Mouse (Mus musculus): ENCODE measurements around the gene Cysltr2. TPM values are rescaled to one million over a fixed set of nuclear protein-coding genes. Genes with fewer than 3 reads are reported as not detected.

Gene Cysltr2
- total RNA-seq (2021), result not detected

- intact Hi-C loops (cut with DNase I), result no loop called here
- no peak for DNase-seq (ENCODE audit: low spot score)
Observed at GRCm38 (mm10) chr14:73048937-73049336, at the start of gene Cysltr2. TSS of gene Cysltr2 (minus strand) at chr14:73049114.

- DNase-seq (ENCODE audit: low spot score), result no peak
- intact Hi-C loops (cut with DNase I), result loop anchor here (5.0 kb wide), 2 partner anchors 93 to 718 kb away; no protein-coding TSS in a partner anchor
Observed at GRCm38 (mm10) chr14:73094802-73095550, 46.1 kb upstream of the Cysltr2 start.

- intact Hi-C loops (cut with DNase I), result no loop called here
- DNase-seq (ENCODE audit: low spot score), result no peak
Observed at GRCm38 (mm10) chr14:73092871-73093270, 44.0 kb upstream of the Cysltr2 start.

DNA sequence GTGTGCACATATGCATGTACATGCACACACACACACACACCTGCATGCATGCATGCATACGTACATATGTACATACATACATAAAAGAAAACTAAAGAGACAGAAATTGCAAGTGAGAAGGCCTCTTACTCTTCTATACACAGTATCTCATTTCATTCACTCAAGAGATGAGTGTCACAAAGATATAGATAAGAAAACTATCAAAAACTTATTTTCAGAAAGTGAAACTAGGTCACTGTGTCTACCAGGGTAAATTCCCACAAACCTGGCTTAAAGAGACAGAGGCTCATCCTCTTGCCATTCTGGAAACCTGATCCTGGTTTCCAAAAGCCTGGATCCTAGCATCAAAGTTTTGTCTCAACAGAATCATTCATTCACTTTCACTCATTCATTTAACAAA is 39.3 kb upstream of the Cysltr2 start:
- DNase-seq (ENCODE audit: low spot score), result no peak
- intact Hi-C loops (cut with DNase I), result no loop called here

- intact Hi-C loops (cut with DNase I), result no loop called here
Observed at GRCm38 (mm10) chr14:73087746-73088145, 38.8 kb upstream of the Cysltr2 start.

GRCm38 (mm10) chr14:73087247-73087646 is 38.3 kb upstream of the Cysltr2 start:
- no peak for DNase-seq (ENCODE audit: low spot score)
- intact Hi-C loops (cut with DNase I), result no loop called here

More at GRCm38 (mm10) chr14:73087746-73088145, 38.8 kb upstream of the Cysltr2 start:
- DNase-seq (ENCODE audit: low spot score), result no peak

DNA sequence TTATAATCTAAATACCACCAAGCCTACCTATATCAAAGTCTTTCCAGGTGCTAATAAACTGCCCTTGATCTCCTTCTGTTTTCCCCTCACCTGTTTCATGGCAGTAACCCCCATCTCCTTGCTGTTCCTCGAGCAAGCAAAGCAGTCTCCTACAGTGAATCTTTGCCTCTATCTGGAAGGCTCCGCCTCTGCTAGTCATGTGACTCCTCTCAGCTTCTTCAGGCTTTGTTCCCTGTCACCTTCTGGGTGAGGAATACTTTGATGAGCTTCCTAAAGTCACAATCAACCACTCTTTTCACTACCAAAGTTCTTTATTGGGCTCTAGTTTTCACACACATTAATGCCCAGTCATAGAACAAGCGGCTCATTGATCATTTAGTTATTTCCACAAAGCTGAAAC is 37.5 kb upstream of the Cysltr2 start:
- no peak for DNase-seq (ENCODE audit: low spot score)

DNA sequence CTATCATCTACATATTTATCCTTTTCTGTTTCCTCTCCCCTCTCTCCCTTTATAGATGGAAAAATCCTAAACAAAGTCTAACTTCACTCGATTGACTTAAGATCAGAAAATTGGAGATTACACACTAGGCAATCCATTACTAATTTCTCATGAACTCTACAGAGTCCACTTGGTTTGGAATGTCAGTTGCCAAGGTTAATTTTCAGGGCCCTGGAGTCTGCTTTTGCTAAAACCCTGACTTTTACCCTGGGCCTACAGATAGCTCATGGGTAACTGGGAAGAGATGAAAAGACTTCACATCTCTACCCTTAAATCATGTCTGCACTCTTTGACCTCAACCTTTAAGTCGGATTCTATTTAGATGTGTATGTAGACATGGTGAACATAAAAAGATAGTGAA is 34.6 kb upstream of the Cysltr2 start:
- intact Hi-C loops (cut with DNase I), result no loop called here

More for the DNA sequence above, 37.5 kb upstream of the Cysltr2 start:
- intact Hi-C loops (cut with DNase I), result no loop called here

GRCm38 (mm10) chr14:73064460-73064859 is 15.5 kb upstream of the Cysltr2 start:
- no peak for DNase-seq (ENCODE audit: low spot score)
- intact Hi-C loops (cut with DNase I), result no loop called here

More for the DNA sequence above, 34.6 kb upstream of the Cysltr2 start:
- DNase-seq (ENCODE audit: low spot score), result no peak

DNA sequence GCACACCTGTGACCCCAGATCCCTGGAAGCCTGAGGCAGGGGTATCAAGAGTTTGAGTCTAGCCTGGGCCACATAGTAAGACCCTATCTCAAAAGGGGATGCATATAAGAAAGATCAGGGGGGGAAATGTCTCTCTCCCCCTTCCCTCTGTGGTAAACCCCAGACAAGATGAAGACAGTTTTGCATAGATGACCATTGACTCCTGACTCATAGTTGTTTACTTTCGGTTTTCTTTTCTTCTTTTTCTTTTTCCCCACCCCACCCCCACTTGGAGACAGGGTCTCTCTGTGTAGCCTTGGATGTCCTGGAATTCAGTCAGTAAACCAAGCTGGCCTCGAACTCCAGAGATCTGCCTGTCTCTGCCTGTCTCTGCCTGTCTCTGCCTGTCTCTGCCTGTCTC is 9.8 kb upstream of the Cysltr2 start:
- intact Hi-C loops (cut with DNase I), result no loop called here
- DNase-seq (ENCODE audit: low spot score), result no peak

GRCm38 (mm10) chr14:73057764-73058163 is 8.8 kb upstream of the Cysltr2 start:
- no peak for DNase-seq (ENCODE audit: low spot score)
- intact Hi-C loops (cut with DNase I), result no loop called here

DNA sequence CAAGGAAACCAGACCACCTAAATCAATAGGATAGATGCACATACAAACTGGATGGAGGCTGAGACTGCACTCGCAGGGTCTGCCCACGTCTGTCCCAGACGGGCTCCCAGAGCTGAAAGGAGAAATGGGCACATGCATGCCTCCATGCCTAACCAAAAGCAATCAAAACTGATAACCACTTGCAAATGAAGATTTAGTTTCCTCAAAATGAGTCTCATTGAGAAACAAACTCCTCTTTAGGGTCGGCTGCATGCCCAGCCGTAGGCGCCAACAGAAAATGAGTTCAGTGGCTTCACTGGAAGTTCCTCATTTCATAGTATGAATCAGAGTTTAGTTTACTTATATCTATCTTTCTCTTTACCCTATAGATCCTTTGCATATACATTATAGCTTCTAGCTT is 7.9 kb upstream of the Cysltr2 start:
- intact Hi-C loops (cut with DNase I), result no loop called here
- DNase-seq (ENCODE audit: low spot score), result no peak

DNA sequence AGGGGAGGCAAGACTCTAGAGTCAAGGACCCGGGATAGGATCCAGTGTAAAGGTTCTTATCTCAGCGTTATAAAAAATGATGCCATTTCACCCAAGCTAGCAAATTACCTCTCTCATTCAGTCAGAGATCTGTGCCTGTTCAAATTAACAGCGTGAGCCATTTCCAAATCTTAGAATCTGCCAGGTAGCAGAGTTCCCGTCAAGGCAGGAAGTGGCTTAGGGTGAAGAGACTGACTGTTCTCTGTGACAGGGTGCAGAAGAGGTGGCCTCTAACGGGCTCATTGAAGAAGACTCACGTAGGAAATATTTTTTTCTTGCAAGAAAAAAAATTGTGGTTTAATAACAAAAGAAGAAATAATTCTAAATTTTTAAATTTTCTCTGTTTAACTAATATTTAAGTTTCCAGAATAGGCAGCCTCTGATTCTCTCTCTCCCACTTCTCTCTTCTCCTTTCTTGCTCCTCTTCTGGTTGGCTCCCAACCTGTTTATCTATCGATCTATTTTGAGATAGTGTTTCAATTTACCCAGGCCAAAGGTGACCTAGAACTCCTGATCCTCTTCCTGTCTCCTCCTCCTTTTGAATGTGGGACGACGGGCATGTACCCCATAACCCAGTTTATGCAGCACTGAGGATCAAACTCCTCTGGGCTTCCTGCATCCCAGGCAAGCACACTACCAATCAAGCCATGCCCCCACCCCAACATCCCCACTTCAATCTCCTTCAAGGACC is 3.5 kb downstream of the Cysltr2 start:
- no peak for DNase-seq (ENCODE audit: low spot score)
- intact Hi-C loops (cut with DNase I), result no loop called here

DNA sequence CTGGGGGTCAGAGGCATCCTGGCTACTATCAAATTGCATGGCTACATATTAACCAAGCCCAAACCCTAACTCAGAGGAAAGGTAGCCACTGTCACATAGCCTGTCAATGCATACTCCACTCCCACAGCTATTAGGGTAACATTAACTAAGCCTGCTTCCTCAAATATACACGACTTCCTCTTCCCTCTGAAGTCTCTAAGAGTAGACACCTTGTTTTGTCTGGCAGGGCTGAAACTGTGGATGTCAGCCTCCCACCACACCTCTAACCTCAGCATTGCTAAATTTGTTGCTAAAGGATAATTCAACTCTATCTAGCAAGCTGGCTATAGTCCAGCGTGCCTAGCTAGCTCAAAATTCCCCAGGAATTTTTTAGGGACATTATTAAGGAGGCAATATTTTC is 7.2 kb downstream of the Cysltr2 start:
- no peak for DNase-seq (ENCODE audit: low spot score)
- intact Hi-C loops (cut with DNase I), result no loop called here

- no peak for DNase-seq (ENCODE audit: low spot score)
- intact Hi-C loops (cut with DNase I), result no loop called here
Observed at GRCm38 (mm10) chr14:73033290-73033689, 15.6 kb downstream of the Cysltr2 start.

DNA sequence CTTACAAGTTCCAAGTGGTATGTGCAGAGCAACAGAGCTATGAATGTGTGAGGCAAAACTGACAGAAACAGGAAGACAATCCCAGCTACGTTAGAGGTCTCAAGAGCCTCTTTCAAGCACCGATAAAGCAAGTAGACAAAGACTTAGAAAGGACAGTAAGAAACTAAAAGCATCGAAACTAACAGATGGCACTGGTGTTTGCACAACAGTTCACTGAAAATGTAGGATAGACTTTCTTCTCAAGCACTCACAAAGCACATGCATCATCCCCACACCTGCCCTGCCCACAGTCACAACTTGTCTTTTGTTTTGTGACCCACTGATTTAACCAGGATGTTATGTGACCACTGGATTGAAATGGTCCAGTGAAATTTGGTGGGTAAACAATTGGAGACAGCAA is 17.7 kb downstream of the Cysltr2 start:
- no peak for DNase-seq (ENCODE audit: low spot score)
- intact Hi-C loops (cut with DNase I), result no loop called here

DNA sequence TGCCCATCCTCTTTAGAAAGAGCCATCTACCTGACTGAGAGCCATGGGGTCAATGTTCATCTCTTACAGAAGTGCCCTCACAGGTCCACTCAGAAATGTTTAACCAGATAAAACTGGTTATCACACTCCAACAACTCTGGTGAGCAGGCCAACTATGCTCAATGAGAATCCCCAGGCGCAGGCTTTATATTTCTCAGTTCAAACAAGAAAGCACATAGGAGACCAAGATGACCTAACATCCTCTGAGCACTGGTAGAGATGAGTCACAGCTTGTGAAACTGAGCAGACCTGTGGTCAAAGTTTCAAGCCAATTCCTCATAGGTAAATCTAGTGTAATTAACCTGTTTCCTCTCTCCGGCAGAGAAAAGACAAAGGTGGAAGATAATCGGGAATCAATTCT is 31.6 kb downstream of the Cysltr2 start:
- DNase-seq (ENCODE audit: low spot score), result no peak
- intact Hi-C loops (cut with DNase I), result no loop called here

DNA sequence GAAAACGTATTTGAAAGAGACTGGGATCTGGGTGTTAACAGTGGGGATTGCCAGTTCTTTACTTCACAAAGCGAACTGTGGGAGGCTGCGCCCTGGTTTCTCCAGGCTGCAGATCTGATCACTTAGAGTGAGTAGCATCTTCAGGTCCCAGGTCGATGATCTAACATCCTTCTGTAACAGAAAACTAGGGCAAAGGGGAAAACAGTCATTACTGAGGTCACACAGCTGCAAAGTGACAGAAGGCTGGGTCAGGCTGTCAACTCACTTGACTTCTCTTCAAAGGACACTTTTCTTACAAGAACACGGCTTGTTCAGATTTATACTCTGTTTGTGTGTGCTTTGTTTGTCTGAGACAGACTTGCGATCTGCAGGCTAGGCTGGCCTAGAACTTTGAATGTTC is 33.5 kb downstream of the Cysltr2 start:
- intact Hi-C loops (cut with DNase I), result no loop called here
- no peak for DNase-seq (ENCODE audit: low spot score)

- no peak for DNase-seq (ENCODE audit: low spot score)
- intact Hi-C loops (cut with DNase I), result no loop called here
Observed at GRCm38 (mm10) chr14:73013723-73014544, 35.0 kb downstream of the Cysltr2 start.

- intact Hi-C loops (cut with DNase I), result loop anchor here (2.0 to 5.0 kb wide), 2 partner anchors 95 to 625 kb away; no protein-coding TSS in a partner anchor
Observed at GRCm38 (mm10) chr14:73001814-73002213, 47.1 kb downstream of the Cysltr2 start.

More at GRCm38 (mm10) chr14:73001814-73002213, 47.1 kb downstream of the Cysltr2 start:
- DNase-seq (ENCODE audit: low spot score), result no peak

Data from heart, postnatal 25 days (tissue).